Mouse (Mus musculus) bone marrow, adult 2 months (tissue): ENCODE measurements around the gene Gpr149. TPM values are rescaled to one million over a fixed set of nuclear protein-coding genes. Genes with fewer than 3 reads are reported as not detected.
A peak's percentile ranks its signal among the peaks of the same experiment; 100 is the strongest.

Experiments used
- H3K27ac ChIP-seq: fragments of 200-500 bp; 2 replicates; pipeline ENCODE4 v1.5.1; 2012; ENCODE audit warnings: low read depth, mild to moderate bottlenecking, control low read depth, inconsistent platforms, low read length; ENCODE audit not compliant: control insufficient read depth, poor library complexity, insufficient read depth
- H3K4me1 ChIP-seq: fragments of 200-500 bp; 2 replicates; pipeline ENCODE4 v1.6.1; 2011; ENCODE audit warnings: low read length; ENCODE audit not compliant: control insufficient read depth, insufficient read depth
- H3K4me3 ChIP-seq: fragments of 200-500 bp; replicated peaks from 2 replicates; pipeline ENCODE3; 2011; ENCODE audit warnings: mild to moderate bottlenecking, low read depth, low read length, control low read depth; ENCODE audit not compliant: control insufficient read depth
- CTCF ChIP-seq: fragments of 200-500 bp; IDR thresholded peaks from 2 replicates; pipeline ENCODE4 v1.5.1; 2011; ENCODE audit warnings: low read length, control low read depth; ENCODE audit not compliant: control insufficient read depth, insufficient read depth
- POLR2A ChIP-seq: fragments of 200-500 bp; IDR thresholded peaks from 2 replicates; pipeline ENCODE4 v1.6.1; 2011; ENCODE audit warnings: low read depth, mild to moderate bottlenecking, control low read depth, low read length, borderline replicate concordance; ENCODE audit not compliant: control insufficient read depth
- WGBS: fragments of 180-500 bp; shearing (Covaris S2); methylation state at CpG from one replicate; pipeline ENCODE4 v1.1.7; 2018; 5-methylcytosine and 5-hydroxymethylcytosine counted together
- polyA plus RNA-seq: library from polyadenylated mRNA; stranded (reverse); fragments of >200 nt; gene quantifications from 2 replicates; pipeline ENCODE4 v1.2.4, GENCODE M21; 2011; ENCODE audit warnings: low replicate concordance; ENCODE audit not compliant: missing spikeins, insufficient read depth, insufficient read length

Gpr149 gene
- polyA plus RNA-seq, 1 experiment, result not detected

- Histone ChIP-seq H3K27ac (no peak overlapping the region), H3K4me1 (no peaks in the 10 kb centered on the region), H3K4me3 (no peak overlapping the region)
- no peak for TF ChIP-seq CTCF
- TF ChIP-seq POLR2A, result no peak
- WGBS, result 6% methylated on average over 1 of the region's 1 CpGs
These were observed 19.9 kb downstream of the Gpr149 start for GRCm38 (mm10) chr3:62585072-62585471.

GRCm38 (mm10) chr3:62527593-62527992 is 77.3 kb downstream of the Gpr149 start:
- 54% methylated on average over 5 of the region's 5 CpGs for WGBS
- Histone ChIP-seq H3K27ac (no peak overlapping the region), H3K4me1 (no peaks in the 10 kb centered on the region), H3K4me3 (no peak overlapping the region)
- no peak for TF ChIP-seq POLR2A
- TF ChIP-seq CTCF, result no peak

- H3K4me1 ChIP-seq, result no peaks in the 10 kb centered on the region
- no peak overlapping the region for H3K27ac ChIP-seq
- H3K4me3 ChIP-seq, result no peak overlapping the region
- TF ChIP-seq POLR2A, result no peak
- no peak for TF ChIP-seq CTCF
- 23% methylated on average over 4 of the region's 4 CpGs for WGBS
These were observed 77.8 kb downstream of the Gpr149 start for GRCm38 (mm10) chr3:62527160-62527559.

- TF ChIP-seq POLR2A, result no peak
- TF ChIP-seq CTCF, result no peak
- Histone ChIP-seq H3K27ac (no peak overlapping the region), H3K4me1 (peaks cover 2% of the 10 kb centered on the region; the same call in 1 of the 2 replicates), H3K4me3 (peak overlapping the region; percentile 80)
- 45% methylated on average over 5 of the region's 5 CpGs for WGBS
These were observed 97.7 kb downstream of the Gpr149 start for GRCm38 (mm10) chr3:62507206-62507647.

- WGBS, result under 1% methylated on average over 66 of the region's 66 CpGs
- Histone ChIP-seq H3K4me1 (peaks cover 2% of the 10 kb centered on the region; the same call in 1 of the 2 replicates), H3K4me3 (peak within 1 kb of the TSS; percentile 80), H3K27ac (peak within 1 kb of the TSS; percentile 69; the same call in 1 of the 2 replicates)
- TF ChIP-seq POLR2A (peak; percentile 56; the same call in 1 of the 2 replicates), CTCF (no peak)
These were observed 98.3 kb downstream of the Gpr149 start, which contains the start of gene Dhx36 for GRCm38 (mm10) chr3:62506488-62507205. Gene Dhx36, minus strand, starts transcription at chr3:62507004.

- no peak overlapping the region for H3K4me3 ChIP-seq
- TF ChIP-seq POLR2A (no peak), CTCF (no peak)
- no peak overlapping the region for H3K27ac ChIP-seq
- WGBS, result 77% methylated on average over 5 of the region's 5 CpGs
- H3K4me1 ChIP-seq, result peaks cover 2% of the 10 kb centered on the region; the same call in 1 of the 2 replicates
These were observed 99.6 kb downstream of the Gpr149 start for GRCm38 (mm10) chr3:62505166-62505900.

GRCm38 (mm10) chr3:62499327-62499726 is 105.6 kb downstream of the Gpr149 start:
- no peaks in the 10 kb centered on the region for H3K4me1 ChIP-seq
- WGBS, result 83% methylated on average over 4 of the region's 4 CpGs
- no peak overlapping the region for H3K27ac ChIP-seq
- no peak for TF ChIP-seq CTCF
- no peak for TF ChIP-seq POLR2A
- H3K4me3 ChIP-seq, result no peak overlapping the region

GRCm38 (mm10) chr3:62492568-62492967 is 112.4 kb downstream of the Gpr149 start:
- H3K27ac ChIP-seq, result no peak overlapping the region
- 13% methylated on average over 6 of the region's 6 CpGs for WGBS
- TF ChIP-seq POLR2A (no peak), CTCF (no peak)
- no peak overlapping the region for H3K4me3 ChIP-seq
- no peaks in the 10 kb centered on the region for H3K4me1 ChIP-seq
